Mouse (Mus musculus) spleen, adult 2 months (tissue): ENCODE measurements at regions not wholly inside any gene's neighbourhood (a gene's known extent, or its start where the extent isn't known, plus 50 kb on each side); places are given as distances from the start of the nearest gene placed in this dataset.

ENCODE experiments used
- CTCF ChIP-seq: fragments of 200-500 bp; IDR thresholded peaks from 2 replicates; pipeline ENCODE4 v1.5.1; 2011; ENCODE audit warnings: mild to moderate bottlenecking, inconsistent platforms; ENCODE audit not compliant: insufficient read depth, insufficient read length, insufficient replicate concordance; ENCODE audit errors: extremely low read depth
- POLR2A ChIP-seq: fragments of 200-500 bp; IDR thresholded peaks from 2 replicates; pipeline ENCODE4 v1.6.1; 2011; ENCODE audit warnings: low read depth, low read length, inconsistent platforms

DNA sequence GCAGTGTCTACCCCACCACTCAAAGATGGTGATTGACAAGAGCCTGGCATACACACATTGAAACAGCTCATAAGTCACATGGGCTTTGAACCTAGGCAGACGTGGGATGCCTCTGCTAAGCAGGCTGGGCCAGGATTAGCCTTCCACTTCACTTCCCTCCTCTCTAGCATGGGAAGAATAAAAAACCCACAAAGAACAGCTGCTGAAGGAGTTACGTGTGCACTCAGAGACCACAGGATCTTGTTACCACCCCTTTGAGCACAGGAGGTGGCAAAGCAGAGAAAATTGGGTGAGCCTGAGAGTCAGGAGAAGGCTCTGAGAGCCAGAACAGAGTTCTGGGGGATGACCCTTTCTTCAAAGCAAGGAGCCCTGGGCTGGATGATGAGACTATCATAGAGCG lies 89.6 kb upstream of the Irs2 start:
- TF ChIP-seq POLR2A (no peak), CTCF (no peak)
